Mouse (Mus musculus) mesoderm, embryonic 11.5 days (tissue): ENCODE measurements at regions not wholly inside any gene's neighbourhood (a gene's known extent, or its start where the extent isn't known, plus 50 kb on each side); places are given as distances from the start of the nearest gene placed in this dataset.
A peak's percentile ranks its signal among the peaks of the same experiment; 100 is the strongest.

Source experiments
- DNase-seq: peaks from one replicate; pipeline ENCODE4 v3.0.0-alpha.2; 2012; ENCODE audit warnings: low read depth, low spot score

DNA sequence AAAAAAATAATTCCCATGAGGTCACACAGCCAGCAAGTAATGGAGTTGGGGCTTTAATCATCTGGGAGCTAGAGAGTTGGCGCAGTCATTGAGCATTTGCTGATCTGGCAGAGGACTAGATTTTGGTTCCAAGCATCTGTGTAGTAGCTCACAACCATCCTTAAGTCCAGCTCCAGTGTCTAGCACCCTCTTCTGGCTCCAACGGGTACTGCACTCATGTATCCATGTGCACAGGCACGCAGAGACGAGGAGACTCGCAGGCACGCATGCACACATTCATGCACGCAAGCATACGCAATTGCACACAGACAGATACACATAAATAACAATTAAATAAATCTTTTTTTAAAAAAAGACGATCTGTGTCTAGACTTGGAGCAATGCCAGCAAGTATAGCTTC lies 455.5 kb upstream of the Tbx3 start:
- no peak for DNase-seq

DNA sequence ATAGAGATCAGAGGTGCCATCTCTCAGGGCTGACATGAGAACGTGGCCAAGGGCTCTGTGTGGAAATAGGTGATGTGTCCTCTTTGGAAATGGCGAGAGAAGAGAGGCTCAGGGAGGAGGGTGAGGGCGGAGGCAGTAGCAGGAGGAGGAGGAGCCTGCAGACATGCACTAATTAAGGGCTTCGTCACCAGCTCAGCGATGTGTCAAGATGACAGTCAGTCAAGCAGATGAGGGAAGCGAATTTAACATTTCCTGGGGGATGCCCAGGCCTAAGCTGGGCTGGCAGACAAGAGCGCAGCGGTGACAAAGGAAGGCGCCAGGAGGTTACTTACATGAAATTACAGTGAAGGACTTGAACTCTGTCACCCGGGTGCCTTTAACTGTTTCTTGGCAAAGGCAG lies 455.1 kb upstream of the Tbx3 start:
- DNase-seq = no peak

GRCm38 (mm10) chr5:119216146-119216545 lies 454.3 kb upstream of the Tbx3 start:
- no peak for DNase-seq

GRCm38 (mm10) chr5:119217077-119217476 lies 453.4 kb upstream of the Tbx3 start:
- peak; percentile 46 for DNase-seq

- DNase-seq = no peak
Observed at GRCm38 (mm10) chr5:119228691-119229090, 441.8 kb upstream of the Tbx3 start.

- DNase-seq = no peak
Observed at GRCm38 (mm10) chr5:119232941-119233340, 437.5 kb upstream of the Tbx3 start.

DNA sequence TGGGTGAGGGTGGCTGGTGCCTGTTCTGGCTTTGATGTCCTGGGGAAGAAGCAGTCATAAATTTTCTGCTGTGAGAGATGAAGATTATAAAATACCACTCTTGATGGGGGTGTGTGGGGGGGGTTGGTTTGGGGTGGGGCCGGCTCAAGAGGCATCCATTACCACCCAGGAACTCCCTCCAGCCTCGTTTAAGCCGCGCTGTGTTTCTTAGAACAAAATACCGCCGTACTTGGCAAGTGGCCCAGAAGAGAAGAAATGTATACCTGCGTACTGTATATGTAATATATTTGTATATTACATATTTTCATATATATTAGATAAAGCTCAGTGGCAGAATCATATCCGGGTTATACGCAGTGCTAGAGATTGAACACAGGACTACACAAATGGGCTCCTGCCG lies 434.6 kb upstream of the Tbx3 start:
- no peak for DNase-seq

GRCm38 (mm10) chr5:119246824-119247223 lies 423.6 kb upstream of the Tbx3 start:
- no peak for DNase-seq

DNA sequence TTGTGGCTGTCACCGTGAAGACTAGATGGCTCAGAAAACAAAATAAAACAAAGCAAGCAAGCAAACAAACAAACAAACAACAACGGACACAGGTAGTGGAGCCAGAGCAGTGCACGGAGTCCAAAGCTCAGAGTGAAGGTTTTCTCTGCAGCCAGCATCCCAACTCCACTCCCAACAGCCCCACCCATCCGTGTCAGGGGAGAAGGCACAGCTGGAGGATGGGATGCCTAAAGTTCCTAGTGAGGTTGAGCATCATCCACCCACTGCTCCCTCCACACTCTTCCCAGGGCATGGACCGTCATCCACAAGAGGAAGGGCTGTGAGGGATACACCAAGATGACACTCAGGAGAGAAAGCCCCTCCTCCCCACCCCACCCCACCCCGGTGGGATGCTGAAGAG lies 421.8 kb upstream of the Tbx3 start:
- no peak for DNase-seq

DNA sequence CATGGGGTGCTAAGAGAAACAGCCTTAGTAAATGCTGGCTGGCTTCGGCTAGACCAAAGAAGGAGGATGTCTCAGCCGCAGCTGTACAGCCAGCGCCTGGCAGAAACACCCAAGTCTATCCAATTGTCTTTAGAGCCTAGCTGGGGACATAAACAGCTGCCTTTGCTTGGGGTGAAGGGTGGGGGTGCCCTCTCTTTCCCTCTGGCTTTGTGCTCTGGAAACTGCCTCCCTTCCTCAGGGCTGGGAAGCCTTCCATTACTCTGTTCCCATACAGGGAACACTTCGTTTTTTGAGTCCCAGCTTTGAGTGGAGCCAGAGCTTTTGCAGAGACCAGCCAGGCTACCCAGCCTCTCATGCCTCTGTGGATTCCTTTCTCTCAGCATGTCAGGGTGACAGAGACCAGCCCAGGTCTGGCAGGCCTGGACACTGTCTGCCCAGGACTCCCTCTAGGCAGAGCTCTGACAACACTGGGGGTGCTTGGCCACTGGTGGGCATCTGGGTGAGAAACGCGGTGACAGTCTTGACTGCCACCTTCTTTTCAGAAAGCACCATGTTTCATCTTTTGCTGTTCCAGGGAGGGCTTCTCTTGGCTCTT lies 421.2 kb upstream of the Tbx3 start:
- no peak for DNase-seq

GRCm38 (mm10) chr5:119251311-119252047 lies 419.0 kb upstream of the Tbx3 start:
- peak; percentile 26 for DNase-seq

GRCm38 (mm10) chr5:119257374-119258120 lies 412.9 kb upstream of the Tbx3 start:
- no peak for DNase-seq

GRCm38 (mm10) chr5:119258831-119259230 lies 411.6 kb upstream of the Tbx3 start:
- no peak for DNase-seq

DNA sequence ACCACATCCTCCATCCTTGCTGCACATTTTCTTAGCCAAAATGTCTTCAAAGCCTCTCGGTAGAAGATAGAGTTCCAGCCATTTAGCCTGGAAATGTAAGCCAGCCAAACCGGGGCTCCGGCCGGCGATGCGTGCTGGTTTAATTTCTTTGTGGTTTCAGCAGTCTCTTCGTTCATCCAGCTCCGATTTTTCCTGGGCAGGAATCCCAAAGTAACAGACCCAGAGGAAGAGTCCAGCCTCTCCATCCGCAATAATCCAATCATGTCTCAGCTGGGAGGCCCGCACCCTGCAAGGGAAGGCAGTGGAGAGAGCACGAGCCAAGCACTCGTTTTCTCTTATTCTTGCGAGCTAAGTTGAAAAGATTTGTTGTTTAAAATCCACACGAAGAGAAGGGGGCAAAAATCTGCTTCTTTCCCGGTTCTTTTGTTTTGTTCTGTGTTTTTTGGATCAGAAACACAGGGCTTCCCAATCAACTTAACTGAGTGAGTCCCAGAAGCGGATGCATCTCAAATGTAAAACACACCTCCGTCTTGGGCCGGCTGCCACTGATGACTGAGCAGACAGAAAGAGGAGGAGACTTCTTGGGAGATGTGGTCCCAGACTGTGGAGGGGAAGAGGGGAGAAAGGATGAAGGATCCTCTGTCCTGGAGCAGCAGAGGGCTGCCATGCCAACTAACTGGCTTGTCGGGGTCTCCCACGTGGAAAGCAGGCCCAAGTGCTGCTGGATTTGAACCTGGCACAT lies 405.1 kb upstream of the Tbx3 start:
- no peak for DNase-seq

GRCm38 (mm10) chr5:119271234-119271852 lies 399.1 kb upstream of the Tbx3 start:
- peak; percentile 51 for DNase-seq

DNA sequence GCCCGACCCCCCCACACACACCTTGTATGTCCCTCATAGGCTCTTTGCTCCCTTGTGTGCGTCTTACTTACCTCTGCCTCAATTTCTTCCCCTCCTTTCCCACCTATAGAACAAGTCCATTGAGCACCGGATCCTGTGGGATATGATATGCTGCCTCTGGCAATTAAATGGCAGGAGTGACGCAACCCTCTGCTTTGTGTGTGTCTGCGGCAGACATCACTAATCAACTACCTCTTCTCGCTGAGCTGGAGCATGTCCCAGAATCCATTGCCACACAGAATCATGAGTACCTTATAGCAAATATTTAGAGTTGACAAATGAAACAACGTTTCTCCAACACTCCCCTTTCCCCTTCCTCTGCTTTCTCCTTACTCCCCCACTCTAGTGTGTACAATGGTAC lies 397.3 kb upstream of the Tbx3 start:
- DNase-seq = no peak

- no peak for DNase-seq
Observed at GRCm38 (mm10) chr5:119273615-119274014, 396.9 kb upstream of the Tbx3 start.

GRCm38 (mm10) chr5:119274817-119275494 lies 395.5 kb upstream of the Tbx3 start:
- DNase-seq = no peak

GRCm38 (mm10) chr5:119280146-119280545 lies 390.3 kb upstream of the Tbx3 start:
- no peak for DNase-seq

GRCm38 (mm10) chr5:119289808-119290207 lies 380.7 kb upstream of the Tbx3 start:
- DNase-seq = peak; percentile 50

- DNase-seq = no peak
Observed at GRCm38 (mm10) chr5:119292323-119292722, 378.1 kb upstream of the Tbx3 start.
